15 mouse cellular contexts compared by ENCODE assay signal in the genomic region with DNA sequence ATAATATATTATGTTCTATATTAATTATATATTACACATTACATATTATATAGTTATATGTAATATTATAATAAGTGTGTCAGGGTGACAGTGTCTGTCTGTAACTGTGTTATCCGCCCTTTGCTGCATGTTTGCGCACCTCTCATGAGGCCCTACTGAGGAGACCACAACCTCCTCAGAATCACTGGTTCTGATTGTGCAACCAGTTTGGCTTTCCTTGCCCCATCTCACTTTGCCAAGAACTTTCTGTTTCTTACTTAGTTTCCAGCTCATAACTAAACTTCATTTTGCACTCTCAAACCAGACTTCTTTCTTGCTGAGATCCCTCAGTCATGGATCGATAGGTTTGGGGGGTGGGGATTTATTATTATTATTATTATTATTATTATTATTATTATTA.
"Had no signal": no experiment of that assay in that cellular context is flagged by ENCODE, and none has a peak within 500 bp of the region (broad histone marks: within the 10 kb centered on the region; RNA-seq: fewer than 3 reads in every experiment).

No protein-coding gene starts in this region.

- H3K27ac ChIP-seq: limb, embryonic 12.5 days; liver, embryonic 15.5 days; macrophage; neural tube, embryonic 12.5 days had no signal

- H3K9ac ChIP-seq: limb, embryonic 12.5 days; liver, embryonic 15.5 days; lung, embryonic 14.5 days; midbrain, embryonic 15.5 days; neural tube, embryonic 12.5 days had no signal

- H3K4me1 ChIP-seq: liver, embryonic 15.5 days; megakaryocyte, embryonic 14.5 days had no signal

- ATAC-seq: midbrain, embryonic 15.5 days had no signal

- H3K36me3 ChIP-seq: limb, embryonic 12.5 days; liver, embryonic 15.5 days; midbrain, embryonic 15.5 days; neural tube, embryonic 12.5 days had no signal

- H3K4me3 ChIP-seq: layer of hippocampus, adult 2 months; limb, embryonic 12.5 days; liver, embryonic 15.5 days; midbrain, embryonic 15.5 days; neural tube, embryonic 12.5 days had no signal

- H3K27me3 ChIP-seq: limb, embryonic 12.5 days; liver, embryonic 15.5 days; megakaryocyte, embryonic 14.5 days; midbrain, embryonic 15.5 days; neural tube, embryonic 12.5 days had no signal

- H3K4me2 ChIP-seq: limb, embryonic 12.5 days; liver, embryonic 11.5 days; liver, embryonic 15.5 days; midbrain, embryonic 11.5 days; midbrain, embryonic 15.5 days; neural tube, embryonic 12.5 days had no signal

- DNase-seq: kidney, postnatal 10 days; kidney, postnatal 4 days; spleen, adult 18-20 months; thymus, adult 18-20 months; thymus, postnatal 14 days had no signal

- H3K9me3 ChIP-seq: limb, embryonic 12.5 days; liver, embryonic 15.5 days; midbrain, embryonic 15.5 days; neural tube, embryonic 12.5 days had no signal
